Mouse (Mus musculus) bone marrow macrophage, adult 2 months (primary cell): ENCODE results near the gene Olfr314.

Source experiments
- CTCF ChIP-seq: IDR thresholded peaks from 2 replicates; pipeline ENCODE4 v1.5.1; 2012; ENCODE audit warnings: low read depth, mild to moderate bottlenecking, low read length, moderate library complexity
- POLR2A ChIP-seq: IDR thresholded peaks from 2 replicates; pipeline ENCODE4 v1.6.1; 2012; ENCODE audit warnings: mild to moderate bottlenecking, low read depth, low read length, borderline replicate concordance

DNA sequence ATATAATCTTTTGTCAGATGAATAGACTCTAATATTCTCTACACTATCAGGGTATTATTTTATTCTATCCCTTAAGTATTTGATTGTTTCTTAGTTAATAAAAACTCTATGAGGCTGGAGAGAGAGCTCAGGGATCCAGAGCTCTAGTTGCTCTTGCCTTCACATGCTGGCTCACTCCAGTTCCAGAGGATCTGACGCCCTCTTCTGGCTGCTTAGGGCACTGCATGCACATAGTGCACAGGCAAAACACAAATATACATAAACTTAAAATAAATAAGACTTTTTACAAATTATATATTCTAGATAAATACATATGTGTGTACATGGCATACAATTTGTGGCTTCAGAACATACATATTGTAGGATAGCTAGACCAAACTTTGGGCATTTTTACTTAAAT, 29.2 kb downstream of the Olfr314 start:
- TF ChIP-seq CTCF (no peak), POLR2A (no peak)
